Comparison of ENCODE assay signal across 8 mouse cellular contexts in genomic region chr11:95000548-95000947, GRCm38 (mm10). TPM values are rescaled to one million over a fixed set of nuclear protein-coding genes. Genes with fewer than 3 reads are reported as not detected.
DNase-seq lines count a peak whose midpoint lies in the region; ATAC-seq lines count a peak whose summit lies in the region.

No protein-coding gene starts in this region.

- peaks cover 89% of the 10 kb centered on the region for H3K36me3 ChIP-seq in heart, embryonic 12.5 days

- H3K4me2 ChIP-seq in heart, embryonic 12.5 days = peak overlapping the region; percentile 37

- H3K4me1 ChIP-seq in brown adipose tissue, adult 24 weeks (ENCODE audit: control insufficient read depth, insufficient read depth, insufficient read length, low read length) = peaks cover 36% of the 10 kb centered on the region
- peaks cover 62% of the 10 kb centered on the region for H3K4me1 ChIP-seq in heart, embryonic 12.5 days (replicated peaks)

- peak overlapping the region; percentile 73 for H3K27ac ChIP-seq in brown adipose tissue, adult 24 weeks (replicated peaks; ENCODE audit: low read depth, low read length)
- H3K27ac ChIP-seq in heart, embryonic 12.5 days (ENCODE audit: poor library complexity, severe bottlenecking) = peak overlapping the region; percentile 38

- ATAC-seq in heart, embryonic 12.5 days (ENCODE audit: insufficient number of reproducible peaks, low FRiP score) = 0 out of 2 replicates have a peak, but pooled peaks have one; percentile 5
- ATAC-seq in monocyte, adult 5-6 weeks (replicated peaks; ENCODE audit: insufficient number of reproducible peaks, low FRiP score, low TSS enrichment, poor library complexity, severe bottlenecking) = no peak

- no peaks in the 10 kb centered on the region for H3K9me3 ChIP-seq in heart, embryonic 12.5 days (replicated peaks)

- no peaks in the 10 kb centered on the region for H3K27me3 ChIP-seq in heart, embryonic 12.5 days (replicated peaks)

- peak overlapping the region; percentile 34 for H3K9ac ChIP-seq in heart, embryonic 12.5 days

- H3K4me3 ChIP-seq in brown adipose tissue, adult 24 weeks (ENCODE audit: insufficient read depth, low read depth, low read length) = no peak overlapping the region
- H3K4me3 ChIP-seq in heart, embryonic 12.5 days = peak overlapping the region; percentile 0; the same call in 1 of the 2 replicates

- peak; percentile 39 to 45 for DNase-seq in adrenal gland, adult 18-20 months (ENCODE audit: low spot score in 2 of 2)
- DNase-seq in adrenal gland, adult 8-10 months = no peak
- DNase-seq in kidney, postnatal 10 days = peak; percentile 82
- DNase-seq in lung, postnatal 4 days = peak; percentile 78 to 85
- peak; percentile 70 to 73 for DNase-seq in thymus, postnatal 10 days (ENCODE audit: low spot score in 2 of 2)

- WGBS in heart, embryonic 12.5 days = 21% methylated on average over 4 of the region's 4 CpGs

RNA-seq across cellular contexts. Expression of gene Samd14, which starts 9.1 kb away (rescaled TPM):
- 1 to 10 TPM; 3.7 TPM for total RNA-seq in adrenal gland, adult 18-20 months (2021)
- total RNA-seq in adrenal gland, adult 8-10 months (2022) = 1 to 10 TPM; 3.9 to 9.1 (median 5.6) TPM
- polyA plus RNA-seq in brown adipose tissue, adult 24 weeks (2012; ENCODE audit: insufficient read depth, insufficient read length, missing spikeins) = 0.59 and 0.67 TPM in 2 replicates
- polyA plus RNA-seq in heart, embryonic 12.5 days (2016; fragmentation: Nextera tagmentation; extraction: Ambion mirVana) = 14.8 and 16.5 TPM in 2 replicates
- total RNA-seq in monocyte, adult 5-6 weeks (2017) = 0.38 to 1.5 TPM in 2 of 3 replicates, not detected in the other

RNA-seq across cellular contexts. Expression of gene Ppp1r9b, which starts 9.7 kb away (rescaled TPM):
- total RNA-seq in adrenal gland, adult 18-20 months (2021) = 100 to 1,000 TPM; 107 to 115 TPM
- 100 to 1,000 TPM; 116 to 149 (median 131) TPM for total RNA-seq in adrenal gland, adult 8-10 months (2022)
- 70.8 and 83.5 TPM in 2 replicates for polyA plus RNA-seq in brown adipose tissue, adult 24 weeks (2012; ENCODE audit: insufficient read depth, insufficient read length, missing spikeins)
- 10.4 and 12.2 TPM in 2 replicates for polyA plus RNA-seq in heart, embryonic 12.5 days (2016; fragmentation: Nextera tagmentation; extraction: Ambion mirVana)
- total RNA-seq in monocyte, adult 5-6 weeks (2017) = 127 to 216 TPM (median 141 TPM) in 3 replicates

RNA-seq across cellular contexts. Expression of gene Sgca, which starts 24.4 kb away (rescaled TPM):
- total RNA-seq in adrenal gland, adult 18-20 months (2021) = under 1 TPM in 1 of 2 experiments, not detected in 1; 0.80 TPM
- not detected for total RNA-seq in adrenal gland, adult 8-10 months (2022)
- polyA plus RNA-seq in brown adipose tissue, adult 24 weeks (2012; ENCODE audit: insufficient read depth, insufficient read length, missing spikeins) = 6.5 and 6.9 TPM in 2 replicates
- 20.6 and 26.6 TPM in 2 replicates for polyA plus RNA-seq in heart, embryonic 12.5 days (2016; fragmentation: Nextera tagmentation; extraction: Ambion mirVana)
- not detected in 3 replicates for total RNA-seq in monocyte, adult 5-6 weeks (2017)

RNA-seq across cellular contexts. Expression of gene Hils1, which starts 33.2 kb away (rescaled TPM):
- not detected for total RNA-seq in adrenal gland, adult 18-20 months (2021)
- total RNA-seq in adrenal gland, adult 8-10 months (2022) = not detected
- polyA plus RNA-seq in brown adipose tissue, adult 24 weeks (2012; ENCODE audit: insufficient read depth, insufficient read length, missing spikeins) = not detected in 2 replicates
- 0.30 TPM in 1 of 2 replicates, not detected in the other for polyA plus RNA-seq in heart, embryonic 12.5 days (2016; fragmentation: Nextera tagmentation; extraction: Ambion mirVana)
- total RNA-seq in monocyte, adult 5-6 weeks (2017) = 2.5 TPM in 1 of 3 replicates, not detected in the others

RNA-seq across cellular contexts. Expression of gene Pdk2, which starts 40.6 kb away (rescaled TPM):
- total RNA-seq in adrenal gland, adult 18-20 months (2021) = 100 to 1,000 TPM in 1 of 2 experiments, 10 to 100 TPM in 1; 84.1 to 111 TPM
- total RNA-seq in adrenal gland, adult 8-10 months (2022) = 10 to 100 TPM; 60.9 to 90.5 (median 76.0) TPM
- polyA plus RNA-seq in brown adipose tissue, adult 24 weeks (2012; ENCODE audit: insufficient read depth, insufficient read length, missing spikeins) = 224 and 274 TPM in 2 replicates
- polyA plus RNA-seq in heart, embryonic 12.5 days (2016; fragmentation: Nextera tagmentation; extraction: Ambion mirVana) = 65.1 and 68.3 TPM in 2 replicates
- 2.8 to 14.5 TPM (median 4.8 TPM) in 3 replicates for total RNA-seq in monocyte, adult 5-6 weeks (2017)
